Mouse (Mus musculus): ENCODE measurements around the gene Mfsd4a.

DNA sequence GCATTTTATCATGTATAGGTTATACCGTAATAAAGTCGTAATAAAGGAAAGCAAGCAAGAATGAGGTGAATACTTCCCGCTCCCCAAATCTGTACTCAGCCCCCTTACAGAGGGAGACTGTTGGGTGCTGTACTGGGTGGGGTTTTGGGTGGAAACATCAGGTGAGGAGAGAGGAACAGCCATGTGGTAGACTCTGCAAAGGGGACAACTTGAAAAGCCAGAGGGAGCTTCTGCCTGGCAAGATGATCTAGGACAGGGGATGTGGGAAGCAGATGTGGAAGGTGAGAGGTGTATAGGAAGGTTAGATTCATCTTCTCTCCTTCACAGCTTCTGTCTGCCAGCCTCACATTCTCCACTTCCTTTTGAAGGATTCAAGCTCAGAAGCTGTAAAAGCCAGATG, 2.8 kb upstream of the Mfsd4a start:
- TF ChIP-seq POLR2A (IDR thresholded peaks at IDR 0.05; ENCODE audit: extremely low read depth, insufficient read depth, low read length): no peak
- TF ChIP-seq CTCF (IDR thresholded peaks at IDR 0.05; ENCODE audit: extremely low read depth, insufficient read depth, low read length): no peak
